Comparison of ENCODE assay signal across 20 mouse cellular contexts in the genomic region with DNA sequence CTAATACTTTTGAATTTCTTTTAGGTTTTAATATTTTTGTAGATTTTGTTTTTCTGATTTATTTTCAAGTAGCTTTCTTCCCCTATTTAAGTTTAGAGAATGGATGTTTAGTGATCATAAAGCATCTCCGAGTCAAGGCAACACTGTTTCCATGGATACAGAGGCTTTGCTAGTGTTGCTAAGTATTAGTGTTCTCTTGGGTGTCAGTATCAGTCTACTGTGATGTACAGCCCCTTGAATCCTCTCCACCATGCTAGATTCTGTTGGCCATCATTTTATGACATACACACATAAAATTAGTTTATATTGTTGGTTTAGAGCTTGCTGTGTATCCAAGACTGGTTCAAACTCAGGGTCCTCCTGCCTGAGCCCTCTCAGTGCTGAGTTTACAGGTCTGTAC. TPM values are rescaled to one million over a fixed set of nuclear protein-coding genes. Genes with fewer than 3 reads are reported as not detected.
DNase-seq lines count a peak whose midpoint lies in the region; ATAC-seq and TF ChIP-seq lines count a peak whose summit lies in the region.
"Had no signal": no experiment of that assay in that cellular context is flagged by ENCODE, and none has a peak within 500 bp of the region (broad histone marks: within the 10 kb centered on the region; RNA-seq: fewer than 3 reads in every experiment).

No protein-coding gene starts in this region.

- WGBS in midbrain, embryonic 14.5 days: 55% methylated on average over 1 of the region's 1 CpGs
- 61% methylated on average over 1 of the region's 1 CpGs for WGBS in midbrain, embryonic 16.5 days
- 43% methylated on average over 1 of the region's 1 CpGs for WGBS in neural tube, embryonic 13.5 days
- 32% methylated on average over 1 of the region's 1 CpGs for WGBS in neural tube, embryonic 14.5 days

- no peaks in the 10 kb centered on the region for H3K4me1 ChIP-seq in midbrain, embryonic 14.5 days (ENCODE audit: control insufficient read depth, insufficient read depth, low read length)
- no peaks in the 10 kb centered on the region for H3K4me1 ChIP-seq in midbrain, embryonic 16.5 days (ENCODE audit: control insufficient read depth, insufficient read depth, low read length)
- no peaks in the 10 kb centered on the region for H3K4me1 ChIP-seq in neural tube, embryonic 13.5 days (replicated peaks)
- no peaks in the 10 kb centered on the region for H3K4me1 ChIP-seq in neural tube, embryonic 14.5 days (ENCODE audit: control insufficient read depth, insufficient read depth, low read length)
- H3K4me1 ChIP-seq: embryonic facial prominence, embryonic 10.5 days; embryonic facial prominence, embryonic 12.5 days; forebrain, embryonic 13.5 days had no signal

- no peak overlapping the region for H3K9ac ChIP-seq in midbrain, embryonic 14.5 days (replicated peaks; ENCODE audit: low read length)
- no peak overlapping the region for H3K9ac ChIP-seq in midbrain, embryonic 16.5 days (ENCODE audit: low read depth, low read length)
- no peak overlapping the region for H3K9ac ChIP-seq in neural tube, embryonic 13.5 days
- H3K9ac ChIP-seq in neural tube, embryonic 14.5 days (replicated peaks; ENCODE audit: low read depth, low read length): no peak overlapping the region
- H3K9ac ChIP-seq: embryonic facial prominence, embryonic 12.5 days; forebrain, embryonic 13.5 days had no signal

- DNase-seq in midbrain, embryonic 14.5 days: peak; percentile 28
- no peak for DNase-seq in neural tube, embryonic 10.5 days (ENCODE audit: extremely low spot score, low spot score)
- peak; percentile 15 for DNase-seq in brain, embryonic 14.5 days (ENCODE audit: low read depth)
- DNase-seq in thymus, adult 18-20 months: no peak
- DNase-seq in lung, postnatal 10 days: no peak
- DNase-seq: adrenal gland, adult 2 months; adrenal gland, postnatal 10 days; adrenal gland, postnatal 25 days; cerebellum, adult 11-12 months; cerebellum, adult 2 months; cerebellum, adult 9-10 months; cerebellum, postnatal 10 days; cerebellum, postnatal 25 days had no signal

- TF ChIP-seq POLR2A in brain, embryonic 14.5 days (IDR thresholded peaks at IDR 0.05; ENCODE audit: borderline replicate concordance, extremely low read depth, insufficient read depth, insufficient read length, poor library complexity, severe bottlenecking): no peak

- no peak for ATAC-seq in midbrain, embryonic 14.5 days (ENCODE audit: low FRiP score, low TSS enrichment)
- no peak for ATAC-seq in midbrain, embryonic 16.5 days
- ATAC-seq in neural tube, embryonic 13.5 days (ENCODE audit: low read depth): peak; percentile 72; the same call in 1 of the 2 replicates
- ATAC-seq in neural tube, embryonic 14.5 days (ENCODE audit: low read depth): peak; percentile 93
- ATAC-seq: forebrain, embryonic 13.5 days; forebrain, embryonic 16.5 days had no signal

- H3K36me3 ChIP-seq in midbrain, embryonic 14.5 days (ENCODE audit: control insufficient read depth, insufficient read depth, low read length): peaks cover 8% of the 10 kb centered on the region; the same call in 1 of the 2 replicates
- 0 out of 2 replicates have a peak, but pooled peaks cover 2% of the 10 kb centered on the region for H3K36me3 ChIP-seq in midbrain, embryonic 16.5 days (ENCODE audit: control insufficient read depth, insufficient read depth, low read length)
- peaks cover 10% of the 10 kb centered on the region; the same call in 1 of the 2 replicates for H3K36me3 ChIP-seq in neural tube, embryonic 13.5 days
- H3K36me3 ChIP-seq in neural tube, embryonic 14.5 days (ENCODE audit: control insufficient read depth, insufficient read depth, low read length): no peaks in the 10 kb centered on the region

- no peak overlapping the region for H3K27ac ChIP-seq in midbrain, embryonic 14.5 days (replicated peaks; ENCODE audit: low read depth, low read length)
- H3K27ac ChIP-seq in midbrain, embryonic 16.5 days (ENCODE audit: low read length): no peak overlapping the region
- no peak overlapping the region for H3K27ac ChIP-seq in neural tube, embryonic 13.5 days (replicated peaks)
- no peak overlapping the region for H3K27ac ChIP-seq in neural tube, embryonic 14.5 days (ENCODE audit: low read depth, low read length)
- H3K27ac ChIP-seq: embryonic facial prominence, embryonic 10.5 days; embryonic facial prominence, embryonic 12.5 days; forebrain, embryonic 13.5 days had no signal

- no peaks in the 10 kb centered on the region for H3K9me3 ChIP-seq in midbrain, embryonic 14.5 days (ENCODE audit: control insufficient read depth, low read length)
- H3K9me3 ChIP-seq in midbrain, embryonic 16.5 days (replicated peaks; ENCODE audit: control insufficient read depth, low read length, poor library complexity, severe bottlenecking): no peaks in the 10 kb centered on the region
- H3K9me3 ChIP-seq in neural tube, embryonic 13.5 days: no peaks in the 10 kb centered on the region
- H3K9me3 ChIP-seq in neural tube, embryonic 14.5 days (ENCODE audit: control insufficient read depth, low read length): no peaks in the 10 kb centered on the region
- H3K9me3 ChIP-seq: embryonic facial prominence, embryonic 10.5 days; embryonic facial prominence, embryonic 12.5 days; forebrain, embryonic 13.5 days had no signal

- no peak overlapping the region for H3K4me2 ChIP-seq in midbrain, embryonic 14.5 days (ENCODE audit: low read length)
- H3K4me2 ChIP-seq in midbrain, embryonic 16.5 days (ENCODE audit: low read length): no peak overlapping the region
- H3K4me2 ChIP-seq in neural tube, embryonic 13.5 days: no peak overlapping the region
- no peak overlapping the region for H3K4me2 ChIP-seq in neural tube, embryonic 14.5 days (ENCODE audit: low read depth, low read length)
- H3K4me2 ChIP-seq: embryonic facial prominence, embryonic 12.5 days; forebrain, embryonic 13.5 days had no signal

- H3K4me3 ChIP-seq in midbrain, embryonic 14.5 days (replicated peaks; ENCODE audit: low read depth, low read length): no peak overlapping the region
- no peak overlapping the region for H3K4me3 ChIP-seq in midbrain, embryonic 16.5 days (ENCODE audit: low read depth, low read length)
- H3K4me3 ChIP-seq in neural tube, embryonic 13.5 days: no peak overlapping the region
- H3K4me3 ChIP-seq in neural tube, embryonic 14.5 days (ENCODE audit: low read depth, low read length): no peak overlapping the region
- H3K4me3 ChIP-seq: embryonic facial prominence, embryonic 10.5 days; embryonic facial prominence, embryonic 12.5 days; forebrain, embryonic 13.5 days had no signal

- TF ChIP-seq CTCF in brain, embryonic 14.5 days (IDR thresholded peaks at IDR 0.05; ENCODE audit: borderline replicate concordance, extremely low read depth, insufficient read depth, insufficient read length): no peak

- H3K27me3 ChIP-seq in midbrain, embryonic 14.5 days (ENCODE audit: control insufficient read depth, insufficient read depth, low read length): no peaks in the 10 kb centered on the region
- no peaks in the 10 kb centered on the region for H3K27me3 ChIP-seq in midbrain, embryonic 16.5 days (ENCODE audit: control insufficient read depth, insufficient read depth, low read depth, low read length)
- H3K27me3 ChIP-seq in neural tube, embryonic 13.5 days: no peaks in the 10 kb centered on the region
- no peaks in the 10 kb centered on the region for H3K27me3 ChIP-seq in neural tube, embryonic 14.5 days (ENCODE audit: control insufficient read depth, insufficient read depth, low read length)
- H3K27me3 ChIP-seq: embryonic facial prominence, embryonic 12.5 days; forebrain, embryonic 13.5 days had no signal

RNA-seq across cellular contexts. Expression of gene Hbs1l, which starts 20.3 kb away (rescaled TPM):
- polyA plus RNA-seq in midbrain, embryonic 14.5 days (2014; fragmentation: Nextera tagmentation; extraction: Ambion mirVana): 77.6 and 102 TPM in 2 replicates
- 89.3 and 95.1 TPM in 2 replicates for polyA plus RNA-seq in midbrain, embryonic 16.5 days (2015; fragmentation: Nextera tagmentation; extraction: Ambion mirVana)
- 96.6 and 97.8 TPM in 2 replicates for polyA plus RNA-seq in neural tube, embryonic 13.5 days (2015; fragmentation: Nextera tagmentation; extraction: Ambion mirVana)
- polyA plus RNA-seq in brain, embryonic 14.5 days (2012; rRNA removed): 42.9 and 56.6 TPM in 2 replicates
- polyA plus RNA-seq in neural tube, embryonic 14.5 days (2014; fragmentation: Nextera tagmentation; extraction: Ambion mirVana): 97.5 and 107 TPM in 2 replicates

Comparison
In these comparisons a context has a peak if more than half of its experiments do, and no peak if none do; other contexts are left out.
1. ATAC-seq: peak in neural tube, embryonic 13.5 days (single experiment) and neural tube, embryonic 14.5 days (single experiment); none in midbrain, embryonic 14.5 days (single experiment) and midbrain, embryonic 16.5 days (single experiment).
2. DNase-seq: peak in midbrain, embryonic 14.5 days (single experiment) and brain, embryonic 14.5 days (single experiment); none in neural tube, embryonic 10.5 days (single experiment), thymus, adult 18-20 months (0 of 2) and lung, postnatal 10 days (single experiment).